Mouse (Mus musculus) left cerebral cortex, adult 9 months (tissue): ENCODE data around the gene Epm2a.
A peak's percentile ranks its signal among the peaks of the same experiment; 100 is the strongest.

Experiments used
- DNase-seq, 2 experiments: peaks; one replicate each; pipeline ENCODE4 v3.0.0; 2022; ENCODE audit warnings: low spot score in 2 of 2

The Epm2a gene

DNA sequence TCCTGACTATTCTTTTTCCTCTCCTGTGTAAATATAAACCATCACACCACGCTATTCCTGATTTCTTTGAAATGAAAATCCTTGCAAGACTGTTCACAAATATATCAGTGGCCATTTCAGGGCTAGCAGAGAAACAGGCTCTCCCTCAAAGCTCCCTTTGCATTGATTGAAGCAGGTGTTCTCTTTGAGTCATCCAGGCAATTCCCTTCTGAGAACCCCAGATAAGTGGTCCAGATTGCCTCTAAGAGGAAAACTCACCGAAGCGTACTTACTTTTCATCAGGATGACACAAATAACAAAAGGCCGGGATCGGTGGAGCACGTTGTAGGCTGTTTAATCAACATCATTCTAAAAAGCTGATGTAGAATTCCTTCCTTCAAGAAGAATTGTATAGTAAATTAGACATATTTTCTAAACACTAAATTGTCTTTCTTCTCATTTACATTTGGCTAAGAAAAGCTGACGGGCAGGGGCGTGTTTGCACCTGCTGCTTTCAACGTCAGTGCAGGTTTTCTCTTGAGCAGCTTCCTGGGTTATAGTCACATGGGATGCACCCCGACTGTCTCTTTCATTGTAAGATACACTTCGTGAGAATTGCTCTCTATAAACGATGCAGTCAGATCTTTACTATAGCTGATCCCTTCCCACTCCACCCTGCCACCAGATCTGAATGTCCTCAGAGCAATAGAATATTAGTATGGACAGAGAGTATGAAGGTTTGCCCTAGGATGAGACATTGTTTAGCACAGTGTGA lies 86.0 kb downstream of the Epm2a start:
- no peak for DNase-seq

DNA sequence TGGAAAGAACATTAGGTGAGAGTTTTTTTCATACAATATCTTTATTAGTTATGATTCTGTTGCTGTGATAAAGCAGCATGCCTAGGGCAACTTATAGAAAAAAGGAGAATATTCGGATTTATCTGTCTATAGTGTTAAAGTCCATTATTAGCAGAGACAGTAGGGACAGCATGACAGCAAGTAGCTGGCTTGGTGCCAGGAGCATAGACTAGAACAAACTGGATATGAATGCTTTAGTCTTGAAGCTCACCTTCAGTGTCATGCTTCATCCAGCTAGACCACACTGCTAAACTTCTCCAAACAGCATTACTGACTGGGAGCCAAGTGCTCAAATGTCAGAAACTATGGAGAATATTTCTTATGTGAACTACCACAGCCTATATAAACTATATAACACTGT lies 93.8 kb downstream of the Epm2a start:
- no peak for DNase-seq

DNA sequence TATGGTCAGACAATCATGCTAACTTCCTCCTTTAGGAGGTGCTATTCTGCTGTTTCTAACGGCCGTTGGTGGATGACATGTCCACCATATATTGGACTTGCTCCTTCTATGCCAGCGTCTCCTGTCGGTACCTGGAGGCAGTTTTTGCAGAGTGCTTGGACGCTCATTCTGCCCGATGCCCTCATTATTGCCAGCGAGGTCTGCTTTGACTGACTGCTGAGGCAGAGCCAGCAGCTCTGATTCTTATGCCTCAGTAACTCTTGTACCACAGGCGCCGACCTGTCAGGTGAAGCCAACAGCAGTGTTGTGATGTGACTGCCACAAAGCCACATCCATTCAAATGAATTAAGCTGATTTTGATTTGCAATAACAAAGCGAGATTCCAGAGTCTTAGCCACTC lies 95.3 kb downstream of the Epm2a start:
- DNase-seq = no peak

DNA sequence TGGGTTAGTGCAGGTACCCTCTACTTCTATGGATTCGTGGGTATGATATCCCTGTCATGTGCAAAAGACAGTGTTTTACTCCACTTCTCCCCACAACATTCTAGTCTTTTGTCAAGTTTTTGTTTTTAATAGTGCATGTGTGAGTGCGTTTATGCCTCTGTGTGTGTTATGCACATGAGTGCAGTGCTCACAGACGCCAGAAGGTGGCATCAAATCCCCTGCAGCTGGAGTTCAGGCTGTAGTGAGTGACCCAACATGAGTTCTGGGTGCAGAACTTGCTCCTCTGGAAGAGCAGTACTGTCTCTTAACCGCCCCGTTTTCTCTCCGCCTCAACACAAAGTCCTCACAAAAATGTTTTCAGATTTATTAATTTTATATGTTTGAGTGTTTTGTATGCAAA lies 96.1 kb downstream of the Epm2a start:
- DNase-seq = no peak

DNA sequence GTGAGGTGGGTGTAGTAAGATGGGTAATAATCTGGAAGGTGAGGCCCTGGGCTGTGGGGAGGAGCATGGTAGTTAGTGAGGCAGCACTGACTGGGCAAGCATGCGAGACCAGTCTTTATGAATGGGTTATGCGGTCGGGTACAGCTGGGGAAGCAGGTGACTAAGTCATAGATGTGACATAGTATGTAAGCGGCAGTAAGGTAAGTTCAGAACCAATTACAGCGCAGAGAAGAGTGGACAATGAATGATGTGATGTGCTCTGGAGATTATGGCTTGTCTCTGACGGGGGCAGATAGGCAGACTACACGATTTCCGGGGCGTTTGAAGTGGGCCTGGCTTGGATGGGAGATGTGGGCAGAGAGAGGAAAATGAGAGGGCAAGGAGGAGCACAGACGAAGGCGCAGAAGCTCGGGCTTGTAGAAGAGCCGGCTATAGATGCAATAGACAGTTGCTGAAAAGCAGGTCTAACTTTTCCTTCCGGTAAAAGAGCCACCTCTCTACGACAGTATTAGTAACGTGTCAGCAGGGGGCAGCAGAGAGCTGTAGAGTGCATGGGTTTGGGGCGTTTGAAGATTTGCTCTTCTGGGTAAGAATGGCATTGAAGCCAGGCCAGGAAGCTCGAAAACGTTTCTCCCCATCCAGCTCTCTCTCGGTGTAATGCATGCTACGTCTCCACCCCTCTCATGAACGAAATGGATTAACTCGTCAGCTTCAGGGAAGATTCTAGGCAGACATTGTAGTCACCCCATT lies 106.5 kb downstream of the Epm2a start:
- DNase-seq = peak; percentile 53 to 91

DNA sequence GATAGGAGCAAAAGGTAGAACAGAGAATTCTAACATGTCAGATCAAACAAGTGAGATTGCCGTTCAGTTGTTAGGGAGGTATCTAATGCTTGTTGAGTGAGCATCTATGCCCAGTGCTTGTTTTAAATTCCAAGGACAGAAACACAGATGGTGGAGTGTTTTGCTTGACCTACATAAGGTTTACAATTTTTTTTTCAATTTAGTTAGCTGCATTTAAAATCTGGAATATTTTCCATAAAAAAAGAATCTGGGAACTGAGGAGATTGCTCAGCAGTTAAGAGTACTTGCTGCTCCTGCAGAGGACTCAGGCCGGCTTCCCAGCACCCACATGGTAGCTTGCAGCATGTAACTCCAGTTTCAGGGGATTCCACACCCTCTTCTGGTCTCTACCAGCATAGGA lies 109.3 kb downstream of the Epm2a start:
- DNase-seq = no peak

DNA sequence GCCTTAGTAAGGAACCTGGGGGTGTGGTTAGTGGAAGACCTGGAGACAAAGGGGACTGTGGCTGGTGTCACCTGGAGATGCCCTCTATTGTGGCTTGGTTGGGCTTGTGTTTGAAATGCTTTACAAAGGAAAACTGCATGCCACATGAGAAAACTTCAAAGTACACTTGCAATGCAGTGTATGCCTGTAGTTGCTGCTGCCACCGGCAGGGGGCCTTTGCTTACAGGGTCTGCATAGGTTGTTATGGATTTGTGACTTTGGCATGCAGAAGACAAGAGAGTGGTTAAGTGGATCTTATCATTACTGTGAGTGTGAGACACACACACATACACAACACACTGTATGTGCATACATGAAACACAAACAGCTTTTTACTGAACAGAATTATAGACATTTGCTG lies 114.2 kb downstream of the Epm2a start:
- DNase-seq = no peak

DNA sequence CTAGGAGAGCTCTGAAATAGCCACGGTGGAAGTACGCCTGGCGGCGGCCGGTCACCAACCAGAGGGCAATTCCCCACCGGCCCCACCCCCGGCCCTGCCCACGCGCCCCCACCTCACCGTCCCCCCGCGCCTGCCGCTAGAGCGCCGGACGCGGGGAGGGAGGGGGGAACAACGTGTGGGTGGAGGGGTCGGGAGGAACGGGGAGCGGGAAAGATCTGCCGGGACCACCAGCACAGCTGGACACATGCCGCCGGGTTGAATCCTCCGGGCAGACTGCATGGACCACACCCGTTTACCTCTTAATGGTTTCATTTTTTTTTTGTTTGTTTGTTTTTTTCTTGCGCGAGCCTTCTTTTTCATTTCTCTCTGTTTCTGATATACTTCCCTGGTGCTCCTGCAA lies 148.8 kb downstream of the Epm2a start:
- no peak for DNase-seq
